Mouse (Mus musculus) urinary bladder, postnatal 36 days (tissue): ENCODE data around the gene Bub1.

ENCODE experiments used
- DNase-seq, 2 experiments: peaks; one replicate each; pipeline ENCODE4 v3.0.0; 2022; ENCODE audit warnings: low spot score in 2 of 2, mixed read lengths in 1 of 2

Gene Bub1

DNA sequence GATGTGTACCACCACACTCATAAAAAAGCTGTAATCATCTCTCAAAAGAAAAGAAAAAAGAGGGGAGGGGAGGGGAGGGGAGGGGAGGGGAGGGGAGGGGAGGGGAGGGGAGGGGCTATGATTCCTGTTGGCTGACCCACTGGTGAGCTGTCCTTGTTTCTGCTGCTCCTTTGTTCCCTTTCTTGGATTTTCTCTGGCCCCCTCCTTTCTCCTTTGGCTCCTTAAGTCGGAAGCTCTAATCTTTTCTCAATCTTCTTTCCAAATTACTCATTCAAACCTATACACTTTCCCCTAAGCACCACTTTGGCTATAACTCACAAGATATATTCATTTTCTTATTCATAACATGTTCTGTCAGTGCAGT is 57.1 kb downstream of the Bub1 start:
- DNase-seq = no peak

DNA sequence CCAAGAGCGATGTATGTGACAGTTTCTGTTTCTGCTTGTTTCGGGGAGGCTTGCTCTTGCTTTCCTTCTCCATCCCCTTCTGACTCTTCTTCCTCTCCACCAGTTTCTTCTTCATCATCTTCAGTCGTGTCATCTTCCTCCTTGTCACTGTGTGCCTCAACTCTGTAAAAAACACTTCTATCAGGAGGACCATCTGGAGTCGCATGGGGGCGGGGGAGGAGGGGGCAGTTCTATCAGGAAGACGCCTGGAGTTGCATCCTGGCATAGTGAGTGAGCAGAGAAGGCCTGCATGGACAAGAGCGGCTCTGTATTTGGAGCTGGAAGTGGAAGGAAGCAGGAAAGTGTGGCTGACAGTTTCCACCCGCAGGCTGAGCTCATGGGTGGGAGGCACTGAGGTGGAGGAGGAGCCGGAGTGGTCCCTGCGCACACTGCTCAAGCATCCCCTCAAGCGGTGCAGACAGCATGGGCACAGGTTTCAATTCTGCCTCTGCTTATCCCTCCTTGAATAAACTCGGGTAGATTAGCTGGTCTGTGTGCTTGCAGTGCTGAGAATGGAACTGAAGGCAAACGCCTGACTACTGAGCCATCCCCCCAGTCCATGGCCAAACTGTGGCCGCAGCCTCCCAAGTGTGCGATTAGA is 57.6 kb downstream of the Bub1 start:
- DNase-seq = no peak

DNA sequence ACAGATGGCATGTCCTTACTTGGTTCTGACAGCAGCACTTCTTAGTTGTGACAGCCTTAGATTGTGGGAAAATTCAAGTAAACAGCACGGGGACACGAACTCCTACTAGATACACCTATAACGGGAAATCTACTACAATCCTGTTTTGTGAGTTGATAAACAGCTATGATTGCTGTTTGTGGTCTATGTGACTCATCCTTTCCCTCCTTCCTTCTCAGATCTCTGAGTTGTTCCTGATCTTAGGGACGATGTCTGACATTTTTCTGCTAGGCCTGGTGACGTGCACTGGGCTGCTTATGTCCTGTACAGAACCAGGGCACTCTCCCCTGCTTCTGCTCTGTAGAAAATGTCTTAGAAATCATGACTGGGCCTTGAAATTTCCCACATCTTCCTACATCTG is 70.1 kb downstream of the Bub1 start:
- DNase-seq = no peak

DNA sequence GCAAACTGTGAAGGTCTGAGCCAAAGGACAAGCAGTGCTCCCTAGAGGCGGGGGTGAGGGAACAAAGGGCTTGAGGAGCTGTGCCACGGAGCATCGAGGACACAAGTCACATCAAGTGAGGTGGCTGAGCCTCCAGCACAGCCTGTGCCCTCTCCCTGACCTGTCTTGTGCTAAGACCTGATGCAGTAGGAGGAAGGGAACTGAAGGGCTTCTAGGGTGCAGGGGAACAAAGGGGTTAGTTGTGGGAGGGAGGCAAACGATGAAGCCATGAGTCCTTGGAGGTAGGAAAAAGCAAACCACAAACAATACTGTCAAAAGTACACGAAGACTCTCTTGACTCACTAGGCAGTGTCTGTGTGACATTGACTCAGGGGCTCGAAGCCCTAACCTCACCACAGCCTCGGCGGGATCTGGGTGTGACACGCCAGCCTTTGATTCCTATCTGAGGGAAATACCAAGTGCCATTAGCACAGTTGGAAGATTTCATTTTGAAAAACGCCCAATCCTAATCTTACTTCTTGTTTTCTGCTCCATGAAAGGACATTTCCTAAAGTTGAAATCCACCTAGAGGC is 71.2 kb downstream of the Bub1 start:
- DNase-seq = no peak

DNA sequence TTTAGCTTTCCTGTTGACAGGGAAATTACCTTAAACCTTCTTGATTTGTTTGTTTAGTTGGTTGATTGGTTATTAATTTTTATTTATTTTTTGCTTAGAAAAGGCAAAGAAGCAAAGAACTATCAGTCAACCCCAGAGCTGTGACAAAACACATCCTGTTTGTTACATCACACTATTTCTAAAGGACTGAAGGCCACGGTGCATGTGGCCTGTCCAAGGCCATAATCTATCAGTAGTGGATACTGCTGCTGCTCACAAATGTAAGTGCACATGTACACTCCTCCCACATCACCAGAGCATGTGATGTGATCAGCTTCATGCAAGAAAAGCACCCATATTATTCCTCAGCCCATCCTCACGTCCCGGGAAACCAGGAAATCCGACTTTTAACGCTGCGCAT is 71.7 kb downstream of the Bub1 start:
- no peak for DNase-seq

DNA sequence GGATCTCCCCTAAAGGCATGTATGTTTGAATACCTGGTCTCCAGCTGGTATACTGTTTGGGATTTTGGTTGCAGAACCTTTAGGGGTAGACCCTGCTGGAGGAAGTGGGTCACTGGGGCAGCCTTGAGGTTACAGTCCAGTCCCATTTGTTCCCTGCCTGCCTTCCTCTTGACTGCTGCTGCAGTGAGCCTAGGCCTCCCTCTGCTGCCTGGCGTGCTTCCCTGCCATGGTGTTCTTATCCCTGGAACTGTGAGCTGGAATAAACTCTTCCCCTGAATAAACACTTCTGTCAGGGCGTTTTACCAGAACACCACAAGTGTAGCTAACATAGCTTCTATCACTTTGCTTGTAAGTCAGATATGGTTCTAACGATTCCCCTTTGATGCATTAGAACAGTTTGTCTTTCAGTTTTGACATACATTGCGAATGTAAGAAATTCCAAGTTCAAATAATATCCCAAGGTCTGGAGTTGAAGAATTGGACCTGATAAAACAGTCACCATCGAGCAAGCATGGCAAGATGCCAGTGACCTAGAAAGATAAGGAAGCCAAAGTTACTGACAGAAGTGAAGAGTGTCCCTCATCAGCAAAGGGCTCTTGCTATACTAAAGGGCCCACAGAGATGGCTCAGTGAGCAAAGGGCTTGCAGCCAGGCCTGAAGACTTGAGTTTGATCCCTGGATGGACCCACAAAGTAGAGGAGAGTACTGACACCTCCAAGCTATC is 72.3 kb downstream of the Bub1 start:
- DNase-seq = no peak

DNA sequence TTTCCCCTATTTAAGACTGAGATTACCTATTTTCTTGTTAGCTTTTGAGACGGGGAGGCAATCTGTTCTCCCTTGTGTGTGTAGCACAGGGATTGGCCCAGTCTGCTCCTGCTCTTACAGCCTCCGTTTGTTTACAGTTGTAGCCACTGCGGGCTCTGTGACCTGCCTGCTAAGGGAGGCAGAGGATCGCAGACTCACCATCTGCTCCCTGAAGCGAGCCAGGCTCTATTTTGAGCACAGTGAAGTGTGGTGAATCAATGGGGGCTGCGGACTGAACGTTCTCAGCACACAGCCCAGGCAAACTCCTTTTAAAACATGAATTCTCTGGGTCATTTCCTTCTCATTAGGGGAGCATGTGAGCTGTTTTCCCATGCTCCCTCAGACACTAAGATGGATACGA is 74.5 kb downstream of the Bub1 start:
- DNase-seq = no peak

DNA sequence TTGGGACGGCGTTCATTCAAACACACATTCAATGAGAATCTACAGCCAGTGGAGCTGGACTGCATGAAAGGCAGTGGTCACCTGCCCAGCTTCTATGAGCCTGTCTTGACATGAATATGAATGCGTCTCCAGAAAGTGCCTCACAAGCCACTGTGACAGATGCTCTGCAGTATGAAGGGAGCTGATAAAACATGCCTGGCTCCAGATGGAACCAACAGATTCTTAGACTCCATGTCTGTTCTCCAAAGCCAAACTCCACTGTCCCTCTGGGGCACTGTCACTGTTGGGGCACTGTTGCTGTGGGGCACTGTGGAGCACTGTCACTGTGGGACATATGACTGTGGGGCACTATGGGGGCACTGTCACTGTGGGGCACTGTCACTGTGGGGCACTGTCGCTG is 77.6 kb downstream of the Bub1 start:
- DNase-seq = no peak

DNA sequence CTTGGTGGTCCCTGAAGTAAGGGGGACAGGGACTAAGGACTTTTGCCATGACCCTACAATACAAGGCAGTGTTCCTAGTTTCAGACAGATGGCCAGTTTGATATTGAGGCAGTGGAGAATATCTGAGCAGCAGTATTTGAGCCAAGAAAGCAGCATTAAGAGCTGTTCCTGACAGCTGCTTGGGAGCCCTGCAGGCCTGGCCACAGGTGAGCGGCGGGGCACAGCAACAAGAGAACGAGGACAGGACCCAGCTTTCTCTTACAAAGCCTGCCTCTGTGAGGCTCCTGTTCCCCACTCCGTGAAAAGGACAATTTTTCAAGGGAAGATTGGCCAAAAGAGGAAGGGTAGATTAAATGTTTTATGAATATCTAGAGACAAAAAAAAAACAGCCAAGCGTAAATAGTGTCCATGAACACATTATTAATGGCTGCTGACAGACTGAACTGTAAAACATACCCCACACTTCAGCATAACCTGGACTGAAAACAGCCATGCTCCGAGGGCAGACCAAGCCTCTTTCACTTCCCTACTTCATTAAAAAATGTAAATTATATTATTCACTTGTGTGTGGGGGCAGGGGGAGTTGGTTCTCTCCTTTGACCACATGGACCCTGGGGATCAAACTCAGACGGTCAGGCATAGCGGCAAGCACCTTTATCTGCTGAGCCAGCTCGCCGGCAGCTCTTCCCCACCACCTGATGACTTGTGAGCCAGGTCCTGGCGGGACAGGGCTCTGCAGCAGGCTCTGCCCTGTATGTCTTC is 79.6 kb downstream of the Bub1 start:
- DNase-seq = no peak
